Mouse (Mus musculus): ENCODE results near the gene Rab19. TPM values are rescaled to one million over a fixed set of nuclear protein-coding genes. Genes with fewer than 3 reads are reported as not detected.
"Not testable (repeated sequence)": the region's sequence is repeated elsewhere in the genome, so short reads cannot be mapped to it uniquely, and the experiment has no call there.

Gene Rab19
- polyA plus RNA-seq, 1 experiment, result 2.7 TPM

DNA sequence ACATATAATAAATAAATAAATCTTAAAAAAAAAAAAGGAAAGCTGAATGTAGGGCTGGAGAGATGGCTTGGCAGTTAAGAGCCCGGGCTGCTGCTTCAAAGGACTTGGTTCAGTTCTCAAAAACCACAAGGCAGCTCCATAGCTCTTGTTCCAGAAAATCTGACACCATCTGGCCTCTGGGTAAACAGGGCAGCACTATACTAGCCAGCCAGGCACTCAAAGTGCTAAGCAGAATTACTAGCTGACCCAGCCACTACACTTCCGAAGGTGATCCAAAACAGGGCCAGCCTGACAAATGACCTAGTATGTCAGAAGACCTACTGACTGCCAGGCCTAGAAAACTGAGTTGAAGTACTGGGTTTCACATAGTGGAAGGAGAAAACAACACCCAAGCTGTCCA lies 22.2 kb downstream of the Rab19 start:
- Histone ChIP-seq H3K27me3 (replicated peaks; ENCODE audit: control insufficient read depth, insufficient read depth, low read length) (no peaks in the 10 kb centered on the region), H3K4me1 (ENCODE audit: control insufficient read depth, insufficient read depth, low read length) (no peaks in the 10 kb centered on the region), H3K4me3 (ENCODE audit: insufficient read depth, low read depth, low read length) (no peak overlapping the region), H3K27ac (ENCODE audit: insufficient read depth, low read depth, low read length) (no peak overlapping the region), H3K36me3 (ENCODE audit: control insufficient read depth, insufficient read depth, low read length) (peaks cover 4% of the 10 kb centered on the region)
- no peak for DNase-seq
- 64% methylated on average over 2 of the region's 2 CpGs for WGBS
- no peak for TF ChIP-seq CTCF (conservative IDR thresholded peaks at IDR 0.05; ENCODE audit: insufficient read depth, insufficient read length, low read depth, low read length)
- TF ChIP-seq POLR2A (IDR thresholded peaks at IDR 0.05; ENCODE audit: low read depth, low read length), result no peak

DNA sequence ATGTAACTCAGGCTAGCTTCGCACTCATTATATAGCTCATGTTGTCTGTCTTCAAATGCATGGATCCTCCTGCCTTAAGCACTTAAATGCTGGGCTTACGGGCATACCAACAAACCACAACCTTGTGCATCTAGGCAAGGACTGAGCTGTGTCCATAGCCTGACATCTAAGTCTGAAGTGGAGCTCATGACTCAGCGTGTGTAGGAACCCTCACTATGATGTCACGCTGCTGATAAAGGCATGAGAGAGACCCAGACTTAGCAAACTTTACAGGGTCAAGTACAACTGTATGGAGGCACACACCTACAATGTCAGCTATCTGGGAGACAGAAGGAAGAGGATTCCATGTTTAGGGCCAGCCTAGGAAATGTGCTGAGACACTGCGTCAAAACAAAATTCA lies 25.5 kb downstream of the Rab19 start:
- no peak overlapping the region for H3K27ac ChIP-seq (ENCODE audit: insufficient read depth, low read depth, low read length)
- TF ChIP-seq POLR2A (IDR thresholded peaks at IDR 0.05; ENCODE audit: low read depth, low read length) (no peak), CTCF (conservative IDR thresholded peaks at IDR 0.05; ENCODE audit: insufficient read depth, insufficient read length, low read depth, low read length) (no peak)
- H3K4me3 ChIP-seq (ENCODE audit: insufficient read depth, low read depth, low read length), result no peak overlapping the region
- no peak for DNase-seq
- no peaks in the 10 kb centered on the region for H3K4me1 ChIP-seq (ENCODE audit: control insufficient read depth, insufficient read depth, low read length)
- WGBS, result 95% methylated on average over 5 of the region's 5 CpGs
- H3K36me3 ChIP-seq (ENCODE audit: control insufficient read depth, insufficient read depth, low read length), result peaks cover 4% of the 10 kb centered on the region
- H3K27me3 ChIP-seq (replicated peaks; ENCODE audit: control insufficient read depth, insufficient read depth, low read length), result no peaks in the 10 kb centered on the region

DNA sequence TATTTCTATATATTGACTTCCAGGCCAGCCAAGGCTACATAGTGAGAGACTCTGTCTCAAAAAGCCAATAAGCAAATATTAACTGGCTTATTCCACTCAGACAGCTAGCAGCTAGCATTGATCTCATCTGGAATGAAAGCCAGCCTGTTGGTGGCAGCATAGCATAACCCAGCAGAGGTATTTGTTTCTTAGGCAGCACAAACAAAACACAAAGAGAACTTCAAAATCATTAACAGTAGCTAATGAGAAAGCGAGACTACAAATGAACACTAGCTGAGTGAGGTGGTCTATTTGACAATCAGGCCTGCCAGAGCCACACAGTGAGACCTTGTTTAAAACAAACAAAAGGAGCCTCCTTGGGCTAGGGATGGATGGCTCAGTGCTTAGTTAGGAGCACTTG lies 33.1 kb downstream of the Rab19 start:
- DNase-seq, result peak; percentile 47
- H3K36me3 ChIP-seq (ENCODE audit: control insufficient read depth, insufficient read depth, low read length), result no peaks in the 10 kb centered on the region
- H3K27ac ChIP-seq (ENCODE audit: insufficient read depth, low read depth, low read length), result no peak overlapping the region
- WGBS, result 39% methylated on average over 1 of the region's 1 CpGs
- H3K4me1 ChIP-seq (ENCODE audit: control insufficient read depth, insufficient read depth, low read length), result peaks cover 8% of the 10 kb centered on the region
- H3K4me3 ChIP-seq (ENCODE audit: insufficient read depth, low read depth, low read length), result no peak overlapping the region
- TF ChIP-seq CTCF (conservative IDR thresholded peaks at IDR 0.05; ENCODE audit: insufficient read depth, insufficient read length, low read depth, low read length), result peak; percentile 33
- TF ChIP-seq POLR2A (IDR thresholded peaks at IDR 0.05; ENCODE audit: low read depth, low read length), result no peak
- no peaks in the 10 kb centered on the region for H3K27me3 ChIP-seq (replicated peaks; ENCODE audit: control insufficient read depth, insufficient read depth, low read length)

DNA sequence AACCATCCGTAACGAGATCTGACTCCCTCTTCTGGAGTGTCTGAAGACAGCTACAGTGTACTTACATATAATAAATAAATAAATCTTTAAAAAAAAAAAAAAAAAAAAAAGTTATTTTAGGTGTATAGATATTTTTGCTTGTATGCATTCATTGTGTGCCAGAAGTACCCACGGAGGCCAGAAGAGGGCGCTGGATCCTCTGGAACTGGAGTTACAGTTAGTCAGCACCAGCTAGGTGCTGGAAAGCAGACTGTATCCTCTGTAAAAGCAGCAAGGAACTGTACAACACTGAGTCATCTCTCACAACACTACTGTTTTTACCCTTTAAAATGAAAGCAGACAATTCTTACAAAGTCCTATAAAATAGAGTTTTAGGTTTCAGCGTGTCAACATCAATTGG lies 34.8 kb downstream of the Rab19 start:
- WGBS, result 59% methylated on average over 4 of the region's 5 CpGs
- DNase-seq, result peak; percentile 70
- H3K36me3 ChIP-seq (ENCODE audit: control insufficient read depth, insufficient read depth, low read length), result no peaks in the 10 kb centered on the region
- no peak overlapping the region for H3K4me3 ChIP-seq (ENCODE audit: insufficient read depth, low read depth, low read length)
- TF ChIP-seq CTCF (conservative IDR thresholded peaks at IDR 0.05; ENCODE audit: insufficient read depth, insufficient read length, low read depth, low read length), result peak; percentile 68
- TF ChIP-seq POLR2A (IDR thresholded peaks at IDR 0.05; ENCODE audit: low read depth, low read length), result no peak
- H3K27ac ChIP-seq (ENCODE audit: insufficient read depth, low read depth, low read length), result no peak overlapping the region
- H3K4me1 ChIP-seq (ENCODE audit: control insufficient read depth, insufficient read depth, low read length), result peaks cover 8% of the 10 kb centered on the region
- no peaks in the 10 kb centered on the region for H3K27me3 ChIP-seq (replicated peaks; ENCODE audit: control insufficient read depth, insufficient read depth, low read length)

DNA sequence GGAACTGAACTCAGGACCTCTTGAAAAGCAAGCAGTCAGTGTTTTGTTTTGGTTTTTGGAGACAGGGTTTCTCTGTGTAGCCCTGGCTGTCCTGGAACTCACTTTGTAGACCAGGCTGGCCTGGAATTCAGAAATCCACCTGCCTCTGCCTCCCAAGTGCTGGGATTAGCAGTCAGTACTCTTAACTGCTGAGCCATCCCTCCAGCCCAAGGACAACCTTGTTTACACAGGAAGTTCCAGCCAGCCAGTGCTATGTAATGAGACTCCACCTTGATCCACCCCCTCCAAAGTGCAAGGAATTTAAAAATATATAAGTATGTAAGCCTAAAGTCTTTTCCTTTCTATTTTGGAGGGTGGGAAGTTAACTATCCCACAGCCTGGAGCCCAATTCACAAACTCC lies 35.7 kb downstream of the Rab19 start:
- not testable (repeated sequence) for H3K27me3 ChIP-seq (replicated peaks; ENCODE audit: control insufficient read depth, insufficient read depth, low read length); H3K4me1 ChIP-seq (ENCODE audit: control insufficient read depth, insufficient read depth, low read length); H3K36me3 ChIP-seq (ENCODE audit: control insufficient read depth, insufficient read depth, low read length); H3K4me3 ChIP-seq (ENCODE audit: insufficient read depth, low read depth, low read length); DNase-seq; H3K27ac ChIP-seq (ENCODE audit: insufficient read depth, low read depth, low read length)

DNA sequence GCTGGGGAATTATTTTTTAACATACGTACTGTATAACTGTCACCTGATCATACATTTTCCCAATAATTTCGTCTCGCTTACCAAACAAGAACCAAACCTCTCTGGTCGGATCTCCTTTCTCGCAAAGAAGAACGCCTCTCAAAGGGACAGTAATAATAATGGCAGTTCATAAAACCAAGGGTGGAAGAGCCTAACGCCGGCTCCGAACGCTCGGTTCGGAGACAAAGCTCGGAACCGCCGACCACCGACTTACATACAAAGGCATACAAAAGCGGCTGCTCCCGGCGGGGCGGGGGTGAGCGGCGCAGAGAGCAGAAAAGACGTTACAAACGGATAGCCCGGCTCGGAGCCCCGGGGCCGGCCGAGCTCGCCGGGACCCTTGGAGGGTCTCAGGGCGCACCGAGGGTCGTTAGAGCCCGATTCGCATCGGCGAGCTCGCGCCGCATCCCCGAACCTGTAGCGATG lies 38.4 kb downstream of the Rab19 start:
- no peaks in the 10 kb centered on the region for H3K27me3 ChIP-seq (replicated peaks; ENCODE audit: control insufficient read depth, insufficient read depth, low read length)
- no peak for TF ChIP-seq POLR2A (IDR thresholded peaks at IDR 0.05; ENCODE audit: low read depth, low read length)
- TF ChIP-seq CTCF (conservative IDR thresholded peaks at IDR 0.05; ENCODE audit: insufficient read depth, insufficient read length, low read depth, low read length), result no peak
- peak; percentile 32 for DNase-seq
- peaks cover 5% of the 10 kb centered on the region for H3K4me1 ChIP-seq (ENCODE audit: control insufficient read depth, insufficient read depth, low read length)
- H3K27ac ChIP-seq (ENCODE audit: insufficient read depth, low read depth, low read length), result peak overlapping the region; percentile 48
- H3K36me3 ChIP-seq (ENCODE audit: control insufficient read depth, insufficient read depth, low read length), result no peaks in the 10 kb centered on the region
- H3K4me3 ChIP-seq (ENCODE audit: insufficient read depth, low read depth, low read length), result peak overlapping the region; percentile 99
- under 1% methylated on average over 43 of the region's 43 CpGs for WGBS

DNA sequence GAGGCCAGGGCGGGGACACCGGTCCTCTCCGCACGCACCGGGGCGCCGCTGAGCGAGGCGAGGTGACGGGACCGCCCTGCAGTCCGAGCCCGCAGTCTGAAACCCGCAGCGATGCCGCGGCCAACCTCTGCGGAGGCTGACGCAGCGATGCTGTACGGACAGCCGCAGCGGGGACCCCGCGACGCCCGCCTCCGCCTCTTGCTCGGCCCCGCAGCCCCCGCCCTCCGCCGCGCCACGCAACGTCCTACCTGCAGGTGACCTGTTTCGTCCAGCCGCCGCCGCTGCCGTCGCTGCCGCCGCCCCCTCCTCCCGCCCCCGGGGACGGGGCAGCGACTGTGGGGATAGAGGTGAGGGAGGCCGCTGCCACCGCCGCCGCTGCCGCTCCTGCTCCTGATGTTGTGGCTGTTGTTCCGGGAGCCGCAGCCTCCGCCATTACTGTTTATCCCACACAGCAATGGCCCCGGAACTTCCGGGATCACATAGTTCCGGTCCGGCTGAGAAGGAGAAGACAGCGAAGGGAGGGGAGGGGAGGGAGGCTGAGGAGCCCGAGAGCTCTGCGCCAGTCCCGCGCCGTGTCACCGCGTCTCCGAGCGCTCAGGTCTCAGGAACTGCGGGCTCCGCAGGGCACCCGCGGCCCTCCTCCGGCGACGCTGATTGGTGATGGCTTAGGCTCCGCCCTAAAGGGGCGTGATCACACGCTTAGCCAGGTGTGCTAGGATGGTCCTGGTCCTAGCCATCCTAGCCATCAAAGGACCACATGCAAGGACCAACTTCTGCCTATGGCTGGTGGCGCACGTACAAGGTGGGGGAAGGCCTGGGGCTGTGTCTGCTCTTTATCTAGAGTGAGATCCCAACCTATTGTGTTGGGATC lies 39.1 kb downstream of the Rab19 start, which contains the start of gene Mkrn1:
TSS of gene Mkrn1 (minus strand) at position 612 of the 871 bp plus-strand sequence.
- Histone ChIP-seq H3K27ac (ENCODE audit: insufficient read depth, low read depth, low read length) (peak within 1 kb of the TSS; percentile 48), H3K36me3 (ENCODE audit: control insufficient read depth, insufficient read depth, low read length) (no peaks in the 10 kb centered on the region), H3K4me1 (ENCODE audit: control insufficient read depth, insufficient read depth, low read length) (peaks cover 5% of the 10 kb centered on the region; the same call in 1 of the 2 replicates), H3K27me3 (replicated peaks; ENCODE audit: control insufficient read depth, insufficient read depth, low read length) (no peaks in the 10 kb centered on the region), H3K4me3 (ENCODE audit: insufficient read depth, low read depth, low read length) (peak within 1 kb of the TSS; percentile 99)
- under 1% methylated on average over 82 of the region's 82 CpGs for WGBS
- peak; percentile 91 for DNase-seq
- TF ChIP-seq POLR2A (IDR thresholded peaks at IDR 0.05; ENCODE audit: low read depth, low read length), result peak; percentile 32
- TF ChIP-seq CTCF (conservative IDR thresholded peaks at IDR 0.05; ENCODE audit: insufficient read depth, insufficient read length, low read depth, low read length), result no peak

Data from kidney, adult 2 months (tissue).